Mouse (Mus musculus) CD4-positive, CD25-positive, alpha-beta regulatory T cell, adult 9 weeks (primary cell): ENCODE results near the gene Olfr203. TPM values are rescaled to one million over a fixed set of nuclear protein-coding genes. Genes with fewer than 3 reads are reported as not detected.

ENCODE experiments used
- polyA plus RNA-seq: library from polyadenylated mRNA; unstranded; fragments of 100-300 nt; shearing (Covaris generic); gene quantifications from one replicate; pipeline ENCODE4 v1.2.1, GENCODE M21; 2017

Gene Olfr203
- not detected for polyA plus RNA-seq

GRCm38 (mm10) chr16:59298581-59298980 lies at the start of gene Olfr203:
Gene Olfr203, plus strand, starts transcription at chr16:59298881.

GRCm38 (mm10) chr16:59272532-59272931 lies 26.1 kb upstream of the Olfr203 start, which contains the start of gene Olfr201:
Gene Olfr201, minus strand, starts transcription at chr16:59272632.

GRCm38 (mm10) chr16:59286693-59287092 lies 12.0 kb upstream of the Olfr203 start, which contains the start of gene Olfr202:
Gene Olfr202, minus strand, starts transcription at chr16:59286793.

GRCm38 (mm10) chr16:59318148-59318547 lies 19.5 kb downstream of the Olfr203 start, which contains the start of gene Olfr204:
Gene Olfr204, minus strand, starts transcription at chr16:59318248.

GRCm38 (mm10) chr16:59331038-59331437 lies 32.4 kb downstream of the Olfr203 start, which contains the start of gene Olfr205:
Gene Olfr205, minus strand, starts transcription at chr16:59331138.

GRCm38 (mm10) chr16:59349146-59349545 lies 50.5 kb downstream of the Olfr203 start, which contains the start of gene Olfr206:
Gene Olfr206, minus strand, starts transcription at chr16:59349246.

Other genes with a start within 250 kb of the Olfr203 start
- gene Olfr190, start 220.9 kb upstream of the Olfr203 start, polyA plus RNA-seq, result not detected
- gene Olfr191, start 209.1 kb upstream of the Olfr203 start, polyA plus RNA-seq, result not detected
- not detected for gene Olfr193, start 187.0 kb upstream of the Olfr203 start, polyA plus RNA-seq
- gene Olfr194, start 177.8 kb upstream of the Olfr203 start, polyA plus RNA-seq, result not detected
- gene Olfr195, start 151.8 kb upstream of the Olfr203 start, polyA plus RNA-seq, result not detected
- gene Olfr196, start 128.4 kb upstream of the Olfr203 start, polyA plus RNA-seq, result not detected
- gene Olfr198, start 95.3 kb upstream of the Olfr203 start, polyA plus RNA-seq, result not detected
- not detected for gene Olfr199, start 79.1 kb upstream of the Olfr203 start, polyA plus RNA-seq
- not detected for gene Olfr201, start 26.2 kb upstream of the Olfr203 start, polyA plus RNA-seq
- gene Olfr202, start 12.1 kb upstream of the Olfr203 start, polyA plus RNA-seq, result not detected
- not detected for gene Olfr204, start 19.4 kb downstream of the Olfr203 start, polyA plus RNA-seq
- gene Olfr205, start 32.3 kb downstream of the Olfr203 start, polyA plus RNA-seq, result not detected
- gene Olfr206, start 50.4 kb downstream of the Olfr203 start, polyA plus RNA-seq, result not detected
- not detected for gene Olfr209, start 65.1 kb downstream of the Olfr203 start, polyA plus RNA-seq
- gene Gabrr3, start 108.5 kb downstream of the Olfr203 start, polyA plus RNA-seq, result not detected
- gene Riox2, start 172.9 kb downstream of the Olfr203 start, polyA plus RNA-seq, result 90.8 TPM